Mouse (Mus musculus): ENCODE results near the gene Nrcam. TPM values are rescaled to one million over a fixed set of nuclear protein-coding genes. Genes with fewer than 3 reads are reported as not detected.
"Not testable (repeated sequence)": the region's sequence is repeated elsewhere in the genome, so short reads cannot be mapped to it uniquely, and the experiment has no call there.

The Nrcam gene
- 132 and 133 TPM in 2 replicates for polyA plus RNA-seq (2015; fragmentation: Nextera tagmentation; extraction: Ambion mirVana)

DNA sequence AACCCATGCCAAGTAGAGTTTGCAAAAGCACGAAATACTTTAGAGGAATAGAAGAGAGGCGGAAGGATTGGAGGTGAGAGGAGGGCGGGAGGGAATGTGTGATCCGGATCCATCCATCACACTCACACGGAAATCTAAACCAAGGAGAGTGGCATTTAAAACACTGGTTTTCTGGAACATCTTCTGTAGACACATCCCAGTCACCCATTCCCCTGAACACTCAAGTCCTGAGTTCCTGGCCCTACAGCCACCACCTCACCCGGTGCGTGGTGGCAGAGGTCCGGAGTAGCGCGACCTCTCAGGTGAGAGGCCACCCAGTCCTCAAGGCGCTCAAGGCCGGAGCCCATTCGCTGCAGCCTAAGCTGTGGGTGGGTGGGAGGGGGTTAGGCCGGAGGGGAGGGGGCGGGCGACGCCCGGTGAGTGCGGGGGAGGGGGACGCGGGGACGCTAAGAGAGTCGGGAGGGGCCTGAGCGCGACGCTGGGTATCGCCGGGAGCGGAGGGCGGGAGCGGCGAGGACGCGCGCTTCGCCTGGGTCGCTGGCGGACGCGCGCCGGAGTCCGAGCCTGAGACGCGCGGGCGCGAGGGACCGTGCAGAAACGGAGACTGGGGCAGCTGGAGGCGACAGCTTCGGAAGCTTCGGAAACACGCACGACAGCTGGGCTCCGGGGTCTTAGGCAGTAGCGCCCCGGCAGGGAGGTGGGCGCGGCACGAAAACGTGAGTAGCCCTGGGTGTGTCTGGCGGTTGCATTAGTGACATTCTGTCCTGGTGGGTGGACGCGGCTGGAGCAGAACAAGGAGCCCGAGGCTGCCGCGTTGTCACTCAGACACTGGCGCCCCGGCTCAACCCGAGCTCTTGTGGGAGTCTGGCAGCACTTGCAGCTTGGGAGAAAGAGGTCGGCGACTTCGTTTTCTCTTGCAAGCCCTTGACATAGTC lies at the start of gene Nrcam:
Gene Nrcam, plus strand, starts transcription at position 505 of the 935 bp plus-strand sequence.
- peak; percentile 78 for ATAC-seq (ENCODE audit: low FRiP score)
- H3K9ac ChIP-seq: peak within 1 kb of the TSS; percentile 91
- no peaks in the 10 kb centered on the region for H3K9me3 ChIP-seq
- no peaks in the 10 kb centered on the region for H3K27me3 ChIP-seq
- WGBS: 2% methylated on average over 70 of the region's 74 CpGs
- peak within 1 kb of the TSS; percentile 70 for H3K4me2 ChIP-seq
- peaks cover 34% of the 10 kb centered on the region for H3K4me1 ChIP-seq (replicated peaks)
- peak within 1 kb of the TSS; percentile 82 for H3K4me3 ChIP-seq
- peak within 1 kb of the TSS; percentile 97 for H3K27ac ChIP-seq
- no peaks in the 10 kb centered on the region for H3K36me3 ChIP-seq

- H3K4me3 ChIP-seq; H3K27me3 ChIP-seq; H3K27ac ChIP-seq; H3K9ac ChIP-seq; H3K9me3 ChIP-seq; ATAC-seq (ENCODE audit: low FRiP score); H3K4me1 ChIP-seq (replicated peaks); H3K4me2 ChIP-seq: not testable (repeated sequence)
- peaks cover 10% of the 10 kb centered on the region for H3K36me3 ChIP-seq
- 86% methylated on average over 2 of the region's 2 CpGs for WGBS
Measured at GRCm38 (mm10) chr12:44280147-44280546, 48.5 kb upstream of the Nrcam start.

DNA sequence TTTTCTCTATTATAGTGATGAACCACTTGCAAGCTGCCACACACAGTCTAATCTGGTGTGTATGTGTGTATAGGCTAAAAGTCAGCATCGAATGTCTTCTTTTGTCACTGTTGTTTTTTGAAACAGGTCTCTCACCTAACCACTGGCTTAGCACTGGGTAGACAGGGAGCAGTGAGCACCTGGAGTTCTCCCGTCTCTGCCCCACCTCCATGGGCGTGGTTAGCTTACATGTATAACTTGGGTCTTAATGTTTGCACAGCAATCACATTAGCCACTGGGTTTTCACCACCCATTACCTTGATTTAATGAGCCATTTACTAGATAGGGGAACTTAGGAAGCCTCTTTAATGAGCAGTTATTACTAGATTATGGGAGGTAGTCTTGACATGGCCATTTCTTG lies 47.2 kb upstream of the Nrcam start:
- Histone ChIP-seq H3K4me1 (replicated peaks) (no peaks in the 10 kb centered on the region), H3K4me2 (no peak overlapping the region), H3K27me3 (no peaks in the 10 kb centered on the region), H3K4me3 (no peak overlapping the region), H3K9ac (no peak overlapping the region), H3K9me3 (no peaks in the 10 kb centered on the region), H3K36me3 (peaks cover 13% of the 10 kb centered on the region), H3K27ac (no peak overlapping the region)
- WGBS: 90% methylated on average over 3 of the region's 3 CpGs
- no peak for ATAC-seq (ENCODE audit: low FRiP score)

DNA sequence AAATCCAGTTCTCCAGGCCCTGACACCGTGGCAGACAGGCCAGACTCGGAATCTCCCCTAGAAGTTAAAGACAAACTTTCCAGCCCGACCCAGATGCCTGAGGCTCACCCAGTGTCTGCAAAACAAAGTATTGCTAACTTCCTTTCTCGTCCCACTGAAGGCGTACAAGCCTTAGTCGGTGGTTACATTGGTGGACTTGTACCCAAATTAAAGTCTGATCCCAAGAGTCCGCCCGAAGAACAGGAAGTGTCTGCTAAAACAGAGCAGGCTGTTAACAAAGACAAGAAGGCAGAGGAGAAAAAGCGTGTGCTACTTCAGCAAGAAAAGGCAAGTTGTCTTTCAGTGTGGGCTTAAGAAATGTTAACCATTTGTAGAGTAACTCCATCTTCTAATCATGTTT lies 45.3 kb upstream of the Nrcam start:
- H3K36me3 ChIP-seq: peaks cover 19% of the 10 kb centered on the region
- H3K4me2 ChIP-seq: no peak overlapping the region
- WGBS: 80% methylated on average over 9 of the region's 9 CpGs
- no peaks in the 10 kb centered on the region for H3K9me3 ChIP-seq
- ATAC-seq (ENCODE audit: low FRiP score): no peak
- H3K9ac ChIP-seq: no peak overlapping the region
- no peak overlapping the region for H3K27ac ChIP-seq
- H3K27me3 ChIP-seq: no peaks in the 10 kb centered on the region
- no peak overlapping the region for H3K4me3 ChIP-seq
- H3K4me1 ChIP-seq (replicated peaks): no peaks in the 10 kb centered on the region

GRCm38 (mm10) chr12:44286992-44287391 lies 41.7 kb upstream of the Nrcam start:
- Histone ChIP-seq H3K36me3 (peaks cover 33% of the 10 kb centered on the region), H3K4me2 (no peak overlapping the region), H3K9ac (no peak overlapping the region), H3K27me3 (no peaks in the 10 kb centered on the region), H3K4me1 (replicated peaks) (no peaks in the 10 kb centered on the region), H3K9me3 (no peaks in the 10 kb centered on the region), H3K4me3 (no peak overlapping the region), H3K27ac (no peak overlapping the region)
- no peak for ATAC-seq (ENCODE audit: low FRiP score)
- 95% methylated on average over 8 of the region's 8 CpGs for WGBS

- Histone ChIP-seq H3K4me3 (no peak overlapping the region), H3K36me3 (peaks cover 25% of the 10 kb centered on the region), H3K4me2 (no peak overlapping the region), H3K9me3 (no peaks in the 10 kb centered on the region), H3K9ac (no peak overlapping the region), H3K27me3 (no peaks in the 10 kb centered on the region), H3K4me1 (replicated peaks) (no peaks in the 10 kb centered on the region), H3K27ac (no peak overlapping the region)
- ATAC-seq (ENCODE audit: low FRiP score): no peak
Measured at GRCm38 (mm10) chr12:44292281-44292680, 36.4 kb upstream of the Nrcam start.

- H3K4me2 ChIP-seq: no peak overlapping the region
- H3K36me3 ChIP-seq: peaks cover 47% of the 10 kb centered on the region
- ATAC-seq (ENCODE audit: low FRiP score): no peak
- H3K4me3 ChIP-seq: no peak overlapping the region
- H3K27me3 ChIP-seq: no peaks in the 10 kb centered on the region
- no peak overlapping the region for H3K27ac ChIP-seq
- no peaks in the 10 kb centered on the region for H3K9me3 ChIP-seq
- H3K4me1 ChIP-seq (replicated peaks): no peaks in the 10 kb centered on the region
- H3K9ac ChIP-seq: no peak overlapping the region
Measured at GRCm38 (mm10) chr12:44300793-44301192, 27.9 kb upstream of the Nrcam start.

DNA sequence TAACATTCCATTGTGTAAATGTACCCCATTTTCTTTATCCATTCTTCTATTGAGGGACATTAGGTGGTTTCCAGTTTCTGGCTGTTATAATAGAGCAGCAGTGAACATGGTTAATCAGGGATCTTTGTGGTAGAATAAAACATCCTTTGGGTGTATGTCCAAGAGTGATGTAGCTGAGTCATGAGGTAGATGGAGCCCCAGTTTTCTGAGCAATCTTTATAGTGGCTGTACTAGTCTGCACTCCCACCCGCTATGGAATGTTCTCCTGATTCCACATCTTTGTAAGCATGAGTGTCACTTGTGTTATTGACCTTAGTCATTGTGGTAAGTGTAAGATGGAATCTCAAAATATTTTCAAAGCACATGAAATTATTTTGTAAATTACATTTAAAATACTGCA lies 24.7 kb upstream of the Nrcam start:
- Histone ChIP-seq H3K36me3 (peaks cover 55% of the 10 kb centered on the region), H3K27me3 (no peaks in the 10 kb centered on the region), H3K9ac (no peak overlapping the region), H3K4me1 (replicated peaks) (no peaks in the 10 kb centered on the region), H3K27ac (no peak overlapping the region), H3K4me2 (no peak overlapping the region), H3K4me3 (no peak overlapping the region), H3K9me3 (no peaks in the 10 kb centered on the region)
- 95% methylated on average over 1 of the region's 1 CpGs for WGBS
- ATAC-seq (ENCODE audit: low FRiP score): no peak

- H3K9me3 ChIP-seq: no peaks in the 10 kb centered on the region
- H3K4me2 ChIP-seq: no peak overlapping the region
- peaks cover 56% of the 10 kb centered on the region for H3K36me3 ChIP-seq
- H3K4me3 ChIP-seq: no peak overlapping the region
- 57% methylated on average over 5 of the region's 5 CpGs for WGBS
- H3K4me1 ChIP-seq (replicated peaks): no peaks in the 10 kb centered on the region
- ATAC-seq (ENCODE audit: low FRiP score): no peak
- no peaks in the 10 kb centered on the region for H3K27me3 ChIP-seq
- H3K9ac ChIP-seq: no peak overlapping the region
- no peak overlapping the region for H3K27ac ChIP-seq
Measured at GRCm38 (mm10) chr12:44304869-44305268, 23.8 kb upstream of the Nrcam start.

GRCm38 (mm10) chr12:44308221-44308620 lies 20.5 kb upstream of the Nrcam start:
- H3K27ac ChIP-seq: no peak overlapping the region
- H3K4me1 ChIP-seq (replicated peaks): no peaks in the 10 kb centered on the region
- H3K4me3 ChIP-seq: no peak overlapping the region
- peaks cover 32% of the 10 kb centered on the region for H3K36me3 ChIP-seq
- H3K9me3 ChIP-seq: no peaks in the 10 kb centered on the region
- WGBS: 96% methylated on average over 3 of the region's 3 CpGs
- ATAC-seq (ENCODE audit: low FRiP score): no peak
- H3K4me2 ChIP-seq: no peak overlapping the region
- no peak overlapping the region for H3K9ac ChIP-seq
- H3K27me3 ChIP-seq: no peaks in the 10 kb centered on the region

GRCm38 (mm10) chr12:44315212-44315611 lies 13.5 kb upstream of the Nrcam start:
- H3K4me2 ChIP-seq: no peak overlapping the region
- ATAC-seq (ENCODE audit: low FRiP score): no peak
- no peaks in the 10 kb centered on the region for H3K9me3 ChIP-seq
- H3K9ac ChIP-seq: no peak overlapping the region
- H3K36me3 ChIP-seq: peaks cover 13% of the 10 kb centered on the region
- WGBS: 97% methylated on average over 2 of the region's 2 CpGs
- no peaks in the 10 kb centered on the region for H3K27me3 ChIP-seq
- no peak overlapping the region for H3K4me3 ChIP-seq
- no peak overlapping the region for H3K27ac ChIP-seq
- H3K4me1 ChIP-seq (replicated peaks): no peaks in the 10 kb centered on the region

DNA sequence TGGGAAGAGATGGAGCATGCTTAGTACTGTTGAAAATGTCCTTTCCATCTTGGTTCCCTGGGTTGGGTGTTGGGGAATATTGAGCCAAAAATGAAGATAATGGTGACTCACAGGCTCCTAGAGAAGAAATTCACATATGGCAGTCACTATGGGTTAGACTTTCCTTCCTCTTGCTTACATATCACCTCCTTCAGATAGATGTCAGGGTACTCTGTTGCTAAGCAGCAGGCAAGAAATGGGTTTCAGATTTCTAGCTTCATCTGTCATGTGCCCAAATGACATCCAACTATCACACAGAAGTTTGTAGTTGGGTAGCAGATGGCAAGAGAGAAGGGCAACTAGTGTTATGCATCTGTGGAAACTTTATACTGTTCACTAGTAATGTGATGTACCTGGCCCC lies 3.6 kb upstream of the Nrcam start:
- no peaks in the 10 kb centered on the region for H3K27me3 ChIP-seq
- H3K4me2 ChIP-seq: no peak overlapping the region
- no peak for ATAC-seq (ENCODE audit: low FRiP score)
- H3K27ac ChIP-seq: no peak overlapping the region
- H3K9ac ChIP-seq: no peak overlapping the region
- H3K9me3 ChIP-seq: no peaks in the 10 kb centered on the region
- peaks cover 3% of the 10 kb centered on the region; the same call in 1 of the 2 replicates for H3K36me3 ChIP-seq
- H3K4me1 ChIP-seq (replicated peaks): peaks cover 3% of the 10 kb centered on the region; the same call in 1 of the 2 replicates
- H3K4me3 ChIP-seq: no peak overlapping the region

DNA sequence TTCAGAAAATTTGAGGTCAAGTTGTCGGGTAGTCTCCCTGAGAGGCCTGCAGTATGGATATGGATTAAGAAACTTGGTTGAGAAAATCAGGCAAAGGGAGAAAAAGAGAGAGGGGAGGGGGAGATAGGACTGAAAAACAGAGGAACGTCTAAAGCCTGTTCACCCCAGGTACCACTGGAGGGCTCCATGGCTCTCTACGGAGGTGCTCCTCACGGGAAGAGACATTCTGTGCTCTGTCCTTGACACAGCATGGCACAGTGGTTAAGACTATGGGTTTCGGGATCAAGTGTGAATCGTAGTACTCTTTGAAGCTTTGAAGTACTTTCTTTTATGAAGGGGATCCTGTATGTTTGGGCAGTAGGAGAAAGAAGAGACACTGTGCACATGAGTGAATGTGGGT lies 1.2 kb upstream of the Nrcam start:
- ATAC-seq (ENCODE audit: low FRiP score): no peak
- Histone ChIP-seq H3K4me3 (no peak overlapping the region), H3K36me3 (peaks cover 3% of the 10 kb centered on the region; the same call in 1 of the 2 replicates), H3K9ac (no peak overlapping the region), H3K4me1 (replicated peaks) (peaks cover 25% of the 10 kb centered on the region), H3K4me2 (no peak overlapping the region), H3K27me3 (no peaks in the 10 kb centered on the region), H3K9me3 (no peaks in the 10 kb centered on the region), H3K27ac (no peak overlapping the region)
- 37% methylated on average over 6 of the region's 6 CpGs for WGBS
